ENCODE assay signal across 28 mouse cellular contexts in the genomic region with DNA sequence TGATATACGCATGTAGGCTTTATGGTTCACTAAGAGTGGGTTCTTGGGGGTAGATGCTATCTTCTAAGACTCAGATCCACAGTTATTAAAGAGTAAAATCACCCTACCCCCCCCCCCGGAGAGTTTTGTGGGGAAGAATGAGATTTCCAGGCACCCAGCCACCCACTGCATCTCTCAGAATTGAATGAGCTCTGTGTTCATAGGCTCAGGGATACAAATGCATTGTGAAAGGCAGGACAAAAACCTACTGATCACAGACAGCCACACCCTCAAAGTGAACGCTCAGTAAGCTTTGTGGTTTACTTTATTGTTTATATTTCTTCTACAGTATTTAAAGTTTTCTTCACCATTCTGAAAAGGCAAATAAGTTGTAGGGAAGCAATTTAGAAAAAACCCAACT. TPM values are rescaled to one million over a fixed set of nuclear protein-coding genes. Genes with fewer than 3 reads are reported as not detected.
"Had no signal": no experiment of that assay in that cellular context is flagged by ENCODE, and none has a peak within 500 bp of the region (broad histone marks: within the 10 kb centered on the region; RNA-seq: fewer than 3 reads in every experiment).

No protein-coding gene starts in this region.

- H3K27me3 ChIP-seq: lung, embryonic 15.5 days; megakaryocyte, embryonic 14.5 days; midbrain, embryonic 13.5 days; midbrain, embryonic 15.5 days; neural tube, embryonic 13.5 days; neural tube, embryonic 15.5 days had no signal

- H3K36me3 ChIP-seq: lung, embryonic 15.5 days; midbrain, embryonic 13.5 days; midbrain, embryonic 15.5 days; neural tube, embryonic 13.5 days; neural tube, embryonic 15.5 days had no signal

- H3K27ac ChIP-seq: lung, embryonic 15.5 days; macrophage; midbrain, embryonic 13.5 days; midbrain, embryonic 15.5 days; neural tube, embryonic 13.5 days; neural tube, embryonic 15.5 days had no signal

- H3K4me1 ChIP-seq: lung, embryonic 15.5 days; megakaryocyte, embryonic 14.5 days; midbrain, embryonic 13.5 days; midbrain, embryonic 15.5 days; neural tube, embryonic 13.5 days; neural tube, embryonic 15.5 days had no signal

- H3K4me2 ChIP-seq: lung, embryonic 15.5 days; midbrain, embryonic 11.5 days; midbrain, embryonic 13.5 days; midbrain, embryonic 15.5 days; neural tube, embryonic 13.5 days; neural tube, embryonic 15.5 days had no signal

- ATAC-seq: liver, postnatal 0 days; lung, postnatal 0 days; midbrain, embryonic 13.5 days; midbrain, embryonic 15.5 days had no signal

- H3K4me3 ChIP-seq: lung, embryonic 15.5 days; megakaryocyte, embryonic 14.5 days; midbrain, embryonic 13.5 days; midbrain, embryonic 15.5 days; myocyte; neural tube, embryonic 13.5 days; neural tube, embryonic 15.5 days had no signal

- H3K9ac ChIP-seq: liver, postnatal 0 days; lung, embryonic 15.5 days; midbrain, embryonic 13.5 days; midbrain, embryonic 15.5 days; neural tube, embryonic 13.5 days; neural tube, embryonic 15.5 days had no signal

- H3K9me3 ChIP-seq: lung, embryonic 15.5 days; megakaryocyte, embryonic 14.5 days; midbrain, embryonic 13.5 days; midbrain, embryonic 15.5 days; neural tube, embryonic 13.5 days; neural tube, embryonic 15.5 days had no signal

- DNase-seq: liver, postnatal 0 days; lung, adult 2 months; lung, postnatal 14 days; lung, postnatal 36 days; retina, postnatal 1 day; right cerebral cortex, postnatal 14 days; spleen, adult 18-20 months; thymus, adult 2 months; thymus, postnatal 25 days; thymus, postnatal 4 days had no signal

RNA-seq across cellular contexts. Expression of gene Cyp2j12, which starts 6.7 kb away (rescaled TPM):
- total RNA-seq: megakaryocyte progenitor cell, adult 5-6 weeks; midbrain, postnatal 0 days had no signal
- polyA plus RNA-seq: liver, postnatal 0 days; lung, adult 2 months; lung, embryonic 15.5 days; lung, postnatal 0 days; macrophage; midbrain, embryonic 11.5 days; midbrain, embryonic 13.5 days; midbrain, embryonic 15.5 days; midbrain, postnatal 0 days; myocyte; neural tube, embryonic 11.5 days; neural tube, embryonic 13.5 days; neural tube, embryonic 15.5 days; small intestine, adult 2 months; stomach, embryonic 14.5 days; stomach, embryonic 16.5 days; testis, adult 2 months; thymus, adult 2 months; urinary bladder, adult 2 months had no signal

RNA-seq across cellular contexts. Expression of gene Cyp2j13, which starts 56.9 kb away (rescaled TPM):
- total RNA-seq: megakaryocyte progenitor cell, adult 5-6 weeks; midbrain, postnatal 0 days had no signal
- polyA plus RNA-seq: liver, postnatal 0 days; lung, adult 2 months; lung, embryonic 15.5 days; lung, postnatal 0 days; macrophage; midbrain, embryonic 11.5 days; midbrain, embryonic 13.5 days; midbrain, embryonic 15.5 days; midbrain, postnatal 0 days; myocyte; neural tube, embryonic 11.5 days; neural tube, embryonic 13.5 days; neural tube, embryonic 15.5 days; small intestine, adult 2 months; stomach, embryonic 16.5 days; testis, adult 2 months; urinary bladder, adult 2 months had no signal
